Comparison of ENCODE assay signal across 19 mouse cellular contexts in genomic region chr2:60643406-60643805, GRCm38 (mm10).
"Had no signal": no experiment of that assay in that cellular context is flagged by ENCODE, and none has a peak within 500 bp of the region (broad histone marks: within the 10 kb centered on the region; RNA-seq: fewer than 3 reads in every experiment).

No protein-coding gene starts in this region.

- ATAC-seq: midbrain, embryonic 16.5 days had no signal

- H3K27me3 ChIP-seq: neural tube, embryonic 13.5 days; neural tube, embryonic 15.5 days had no signal

- H3K4me3 ChIP-seq: midbrain, embryonic 10.5 days; midbrain, embryonic 12.5 days; myocyte; neural tube, embryonic 13.5 days; neural tube, embryonic 15.5 days had no signal

- DNase-seq: lung, adult 18-20 months; lung, embryonic 14.5 days; lung, postnatal 10 days; lung, postnatal 4 days; midbrain, embryonic 14.5 days; retina, postnatal 1 day; right cerebral cortex, adult 18-20 months; right cerebral cortex, postnatal 25 days; right cerebral cortex, postnatal 4 days; spleen, adult 18-20 months; thymus, adult 18-20 months; thymus, postnatal 14 days; thymus, postnatal 36 days had no signal

- H3K4me2 ChIP-seq: lung, embryonic 14.5 days; midbrain, embryonic 12.5 days; neural tube, embryonic 13.5 days; neural tube, embryonic 15.5 days had no signal

- H3K27ac ChIP-seq: midbrain, embryonic 10.5 days; midbrain, embryonic 12.5 days; neural tube, embryonic 13.5 days; neural tube, embryonic 15.5 days had no signal

- H3K36me3 ChIP-seq: midbrain, embryonic 10.5 days; midbrain, embryonic 12.5 days; neural tube, embryonic 13.5 days; neural tube, embryonic 15.5 days had no signal

- H3K9me3 ChIP-seq: midbrain, embryonic 10.5 days; midbrain, embryonic 12.5 days; neural tube, embryonic 13.5 days; neural tube, embryonic 15.5 days had no signal

- H3K9ac ChIP-seq: lung, embryonic 14.5 days; midbrain, embryonic 12.5 days; neural tube, embryonic 13.5 days; neural tube, embryonic 15.5 days had no signal
